Mouse (Mus musculus): ENCODE results near the gene Gucy1b2. TPM values are rescaled to one million over a fixed set of nuclear protein-coding genes. Genes with fewer than 3 reads are reported as not detected.

The Gucy1b2 gene
- polyA plus RNA-seq, 1 experiment: not detected

GRCm38 (mm10) chr14:62383786-62384299, 72.2 kb downstream of the Gucy1b2 start:
- TF ChIP-seq TAL1 (IDR thresholded peaks at IDR 0.05; ENCODE audit: low read length): no peak
- no peak for TF ChIP-seq GATA1 (IDR thresholded peaks at IDR 0.05; ENCODE audit: low read length)
- Histone ChIP-seq H3K36me3 (ENCODE audit: control insufficient read depth) (peaks cover 3% of the 10 kb centered on the region), H3K9me3 (ENCODE audit: control insufficient read depth, low read length) (peaks cover 9% of the 10 kb centered on the region; the same call in 1 of the 2 replicates), H3K4me3 (replicated peaks) (no peak overlapping the region), H3K4me1 (ENCODE audit: control insufficient read depth) (no peaks in the 10 kb centered on the region), H3K27me3 (ENCODE audit: control insufficient read depth) (no peaks in the 10 kb centered on the region)

GRCm38 (mm10) chr14:62383109-62383508, 73.0 kb downstream of the Gucy1b2 start:
- H3K27me3 ChIP-seq (ENCODE audit: control insufficient read depth): no peaks in the 10 kb centered on the region

GRCm38 (mm10) chr14:62380606-62381005, 75.5 kb downstream of the Gucy1b2 start:
- Histone ChIP-seq H3K27me3 (ENCODE audit: control insufficient read depth) (no peaks in the 10 kb centered on the region), H3K4me1 (ENCODE audit: control insufficient read depth) (no peaks in the 10 kb centered on the region), H3K36me3 (ENCODE audit: control insufficient read depth) (peaks cover 26% of the 10 kb centered on the region), H3K9me3 (ENCODE audit: control insufficient read depth, low read length) (peaks cover 9% of the 10 kb centered on the region; the same call in 1 of the 2 replicates), H3K4me3 (replicated peaks) (no peak overlapping the region)
- no peak for TF ChIP-seq TAL1 (IDR thresholded peaks at IDR 0.05; ENCODE audit: low read length)
- no peak for TF ChIP-seq GATA1 (IDR thresholded peaks at IDR 0.05; ENCODE audit: low read length)

More at GRCm38 (mm10) chr14:62383109-62383508, 73.0 kb downstream of the Gucy1b2 start:
- peaks cover 9% of the 10 kb centered on the region; the same call in 1 of the 2 replicates for H3K9me3 ChIP-seq (ENCODE audit: control insufficient read depth, low read length)
- TF ChIP-seq TAL1 (IDR thresholded peaks at IDR 0.05; ENCODE audit: low read length) (no peak), GATA1 (IDR thresholded peaks at IDR 0.05; ENCODE audit: low read length) (no peak)
- H3K36me3 ChIP-seq (ENCODE audit: control insufficient read depth): peaks cover 8% of the 10 kb centered on the region
- no peaks in the 10 kb centered on the region for H3K4me1 ChIP-seq (ENCODE audit: control insufficient read depth)
- H3K4me3 ChIP-seq (replicated peaks): no peak overlapping the region

GRCm38 (mm10) chr14:62379391-62379790, 76.7 kb downstream of the Gucy1b2 start:
- H3K9me3 ChIP-seq (ENCODE audit: control insufficient read depth, low read length): peaks cover 9% of the 10 kb centered on the region; the same call in 1 of the 2 replicates
- TF ChIP-seq GATA1 (IDR thresholded peaks at IDR 0.05; ENCODE audit: low read length) (no peak), TAL1 (IDR thresholded peaks at IDR 0.05; ENCODE audit: low read length) (no peak)
- no peak overlapping the region for H3K4me3 ChIP-seq (replicated peaks)
- H3K4me1 ChIP-seq (ENCODE audit: control insufficient read depth): no peaks in the 10 kb centered on the region
- H3K36me3 ChIP-seq (ENCODE audit: control insufficient read depth): peaks cover 36% of the 10 kb centered on the region
- H3K27me3 ChIP-seq (ENCODE audit: control insufficient read depth): no peaks in the 10 kb centered on the region

- Histone ChIP-seq H3K27me3 (ENCODE audit: control insufficient read depth) (no peaks in the 10 kb centered on the region), H3K4me3 (replicated peaks) (no peak overlapping the region), H3K36me3 (ENCODE audit: control insufficient read depth) (peaks cover 57% of the 10 kb centered on the region), H3K4me1 (ENCODE audit: control insufficient read depth) (no peaks in the 10 kb centered on the region), H3K9me3 (ENCODE audit: control insufficient read depth, low read length) (peaks cover 5% of the 10 kb centered on the region; the same call in 1 of the 2 replicates)
- TF ChIP-seq GATA1 (IDR thresholded peaks at IDR 0.05; ENCODE audit: low read length) (no peak), TAL1 (IDR thresholded peaks at IDR 0.05; ENCODE audit: low read length) (no peak)
These were observed 80.0 kb downstream of the Gucy1b2 start for GRCm38 (mm10) chr14:62376115-62376514.

GRCm38 (mm10) chr14:62375694-62376093, 80.4 kb downstream of the Gucy1b2 start:
- TF ChIP-seq TAL1 (IDR thresholded peaks at IDR 0.05; ENCODE audit: low read length) (no peak), GATA1 (IDR thresholded peaks at IDR 0.05; ENCODE audit: low read length) (no peak)
- Histone ChIP-seq H3K36me3 (ENCODE audit: control insufficient read depth) (peaks cover 61% of the 10 kb centered on the region), H3K9me3 (ENCODE audit: control insufficient read depth, low read length) (peaks cover under 1% of the 10 kb centered on the region; the same call in 1 of the 2 replicates), H3K4me1 (ENCODE audit: control insufficient read depth) (no peaks in the 10 kb centered on the region), H3K27me3 (ENCODE audit: control insufficient read depth) (no peaks in the 10 kb centered on the region), H3K4me3 (replicated peaks) (no peak overlapping the region)

GRCm38 (mm10) chr14:62374001-62374400, 82.1 kb downstream of the Gucy1b2 start:
- Histone ChIP-seq H3K27me3 (ENCODE audit: control insufficient read depth) (no peaks in the 10 kb centered on the region), H3K9me3 (ENCODE audit: control insufficient read depth, low read length) (no peaks in the 10 kb centered on the region), H3K4me3 (replicated peaks) (no peak overlapping the region), H3K4me1 (ENCODE audit: control insufficient read depth) (no peaks in the 10 kb centered on the region), H3K36me3 (ENCODE audit: control insufficient read depth) (peaks cover 76% of the 10 kb centered on the region)
- TF ChIP-seq TAL1 (IDR thresholded peaks at IDR 0.05; ENCODE audit: low read length) (no peak), GATA1 (IDR thresholded peaks at IDR 0.05; ENCODE audit: low read length) (no peak)

GRCm38 (mm10) chr14:62370819-62371218, 85.3 kb downstream of the Gucy1b2 start:
- TF ChIP-seq TAL1 (IDR thresholded peaks at IDR 0.05; ENCODE audit: low read length) (no peak), GATA1 (IDR thresholded peaks at IDR 0.05; ENCODE audit: low read length) (no peak)

GRCm38 (mm10) chr14:62363774-62364173, 92.3 kb downstream of the Gucy1b2 start:
- Histone ChIP-seq H3K4me3 (replicated peaks) (no peak overlapping the region), H3K9me3 (ENCODE audit: control insufficient read depth, low read length) (no peaks in the 10 kb centered on the region), H3K4me1 (ENCODE audit: control insufficient read depth) (no peaks in the 10 kb centered on the region), H3K27me3 (ENCODE audit: control insufficient read depth) (no peaks in the 10 kb centered on the region), H3K36me3 (ENCODE audit: control insufficient read depth) (peaks cover 98% of the 10 kb centered on the region)
- no peak for TF ChIP-seq GATA1 (IDR thresholded peaks at IDR 0.05; ENCODE audit: low read length)
- no peak for TF ChIP-seq TAL1 (IDR thresholded peaks at IDR 0.05; ENCODE audit: low read length)

More at GRCm38 (mm10) chr14:62370819-62371218, 85.3 kb downstream of the Gucy1b2 start:
- peaks cover 85% of the 10 kb centered on the region for H3K36me3 ChIP-seq (ENCODE audit: control insufficient read depth)
- no peaks in the 10 kb centered on the region for H3K4me1 ChIP-seq (ENCODE audit: control insufficient read depth)
- H3K27me3 ChIP-seq (ENCODE audit: control insufficient read depth): no peaks in the 10 kb centered on the region
- no peaks in the 10 kb centered on the region for H3K9me3 ChIP-seq (ENCODE audit: control insufficient read depth, low read length)
- no peak overlapping the region for H3K4me3 ChIP-seq (replicated peaks)

Measured in erythroblast, embryonic 14.5 days (primary cell).